Mouse (Mus musculus): ENCODE data around the gene Iffo2. TPM values are rescaled to one million over a fixed set of nuclear protein-coding genes. Genes with fewer than 3 reads are reported as not detected.
A peak's percentile ranks its signal among the peaks of the same experiment; 100 is the strongest.

Gene Iffo2
- polyA plus RNA-seq, 1 experiment from 2014 or later, result 4.9 TPM

- Histone ChIP-seq H3K4me2 (peak overlapping the region; percentile 93), H3K4me3 (no peak overlapping the region)
- WGBS, result 68% methylated on average over 5 of the region's 5 CpGs
Measured at GRCm38 (mm10) chr4:139624116-139624489, 93.8 kb downstream of the Iffo2 start.

GRCm38 (mm10) chr4:139624706-139625105 is 94.4 kb downstream of the Iffo2 start:
- Histone ChIP-seq H3K9me3 (replicated peaks) (no peaks in the 10 kb centered on the region), H3K36me3 (0 out of 2 replicates have a peak, but pooled peaks cover 5% of the 10 kb centered on the region), H3K4me3 (no peak overlapping the region), H3K4me2 (no peak overlapping the region), H3K27ac (ENCODE audit: poor library complexity, severe bottlenecking) (no peak overlapping the region), H3K4me1 (replicated peaks) (peaks cover 19% of the 10 kb centered on the region), H3K9ac (peak overlapping the region; percentile 46; the same call in 1 of the 2 replicates), H3K27me3 (replicated peaks) (peaks cover 10% of the 10 kb centered on the region; the same call in 1 of the 2 replicates)
- ATAC-seq (ENCODE audit: insufficient number of reproducible peaks, low FRiP score), result no peak
- WGBS, result 71% methylated on average over 10 of the region's 10 CpGs

More at GRCm38 (mm10) chr4:139624116-139624489, 93.8 kb downstream of the Iffo2 start:
- H3K9ac ChIP-seq, result peak overlapping the region; percentile 46; the same call in 1 of the 2 replicates
- 0 out of 2 replicates have a peak, but pooled peaks cover 5% of the 10 kb centered on the region for H3K36me3 ChIP-seq
- peaks cover 16% of the 10 kb centered on the region for H3K4me1 ChIP-seq (replicated peaks)
- H3K27ac ChIP-seq (ENCODE audit: poor library complexity, severe bottlenecking), result no peak overlapping the region
- H3K9me3 ChIP-seq (replicated peaks), result no peaks in the 10 kb centered on the region
- ATAC-seq (ENCODE audit: insufficient number of reproducible peaks, low FRiP score), result no peak
- peaks cover 8% of the 10 kb centered on the region; the same call in 1 of the 2 replicates for H3K27me3 ChIP-seq (replicated peaks)

- Histone ChIP-seq H3K4me2 (no peak overlapping the region), H3K27me3 (replicated peaks) (peaks cover 10% of the 10 kb centered on the region), H3K27ac (ENCODE audit: poor library complexity, severe bottlenecking) (no peak overlapping the region), H3K4me1 (replicated peaks) (peaks cover 24% of the 10 kb centered on the region), H3K36me3 (no peaks in the 10 kb centered on the region), H3K9ac (no peak overlapping the region), H3K4me3 (no peak overlapping the region), H3K9me3 (replicated peaks) (no peaks in the 10 kb centered on the region)
- no peak for ATAC-seq (ENCODE audit: insufficient number of reproducible peaks, low FRiP score)
- 90% methylated on average over 11 of the region's 11 CpGs for WGBS
Measured at GRCm38 (mm10) chr4:139627361-139627760, 97.0 kb downstream of the Iffo2 start.

- H3K27me3 ChIP-seq (replicated peaks), result peaks cover 7% of the 10 kb centered on the region; the same call in 1 of the 2 replicates
- H3K36me3 ChIP-seq, result no peaks in the 10 kb centered on the region
- WGBS, result 60% methylated on average over 10 of the region's 10 CpGs
- H3K4me2 ChIP-seq, result no peak overlapping the region
- no peaks in the 10 kb centered on the region for H3K9me3 ChIP-seq (replicated peaks)
- H3K4me3 ChIP-seq, result no peak overlapping the region
- no peak overlapping the region for H3K9ac ChIP-seq
- peaks cover 15% of the 10 kb centered on the region; the same call in 1 of the 2 replicates for H3K4me1 ChIP-seq (replicated peaks)
- H3K27ac ChIP-seq (ENCODE audit: poor library complexity, severe bottlenecking), result no peak overlapping the region
- ATAC-seq (ENCODE audit: insufficient number of reproducible peaks, low FRiP score), result no peak
Measured at GRCm38 (mm10) chr4:139630171-139630570, 99.8 kb downstream of the Iffo2 start.

- peaks cover 7% of the 10 kb centered on the region; the same call in 1 of the 2 replicates for H3K27me3 ChIP-seq (replicated peaks)
- no peaks in the 10 kb centered on the region for H3K36me3 ChIP-seq
- peaks cover 15% of the 10 kb centered on the region; the same call in 1 of the 2 replicates for H3K4me1 ChIP-seq (replicated peaks)
- ATAC-seq (ENCODE audit: insufficient number of reproducible peaks, low FRiP score), result no peak
- 68% methylated on average over 5 of the region's 5 CpGs for WGBS
- H3K9me3 ChIP-seq (replicated peaks), result no peaks in the 10 kb centered on the region
- no peak overlapping the region for H3K27ac ChIP-seq (ENCODE audit: poor library complexity, severe bottlenecking)
- H3K4me3 ChIP-seq, result no peak overlapping the region
- no peak overlapping the region for H3K4me2 ChIP-seq
- H3K9ac ChIP-seq, result no peak overlapping the region
Measured at GRCm38 (mm10) chr4:139631141-139631540, 100.8 kb downstream of the Iffo2 start.

GRCm38 (mm10) chr4:139631569-139632253 is 101.4 kb downstream of the Iffo2 start:
- ATAC-seq (ENCODE audit: insufficient number of reproducible peaks, low FRiP score), result no peak

GRCm38 (mm10) chr4:139632254-139632580 is 101.9 kb downstream of the Iffo2 start:
- Histone ChIP-seq H3K36me3 (no peaks in the 10 kb centered on the region), H3K4me1 (replicated peaks) (peaks cover 15% of the 10 kb centered on the region; the same call in 1 of the 2 replicates), H3K4me3 (no peak overlapping the region), H3K9ac (no peak overlapping the region), H3K9me3 (replicated peaks) (no peaks in the 10 kb centered on the region), H3K4me2 (no peak overlapping the region), H3K27ac (ENCODE audit: poor library complexity, severe bottlenecking) (no peak overlapping the region), H3K27me3 (replicated peaks) (peaks cover 7% of the 10 kb centered on the region; the same call in 1 of the 2 replicates)
- 81% methylated on average over 10 of the region's 10 CpGs for WGBS
- ATAC-seq (ENCODE audit: insufficient number of reproducible peaks, low FRiP score), result no peak

More at GRCm38 (mm10) chr4:139631569-139632253, 101.4 kb downstream of the Iffo2 start:
- Histone ChIP-seq H3K9me3 (replicated peaks) (no peaks in the 10 kb centered on the region), H3K4me2 (no peak overlapping the region), H3K36me3 (no peaks in the 10 kb centered on the region), H3K27me3 (replicated peaks) (peaks cover 7% of the 10 kb centered on the region; the same call in 1 of the 2 replicates), H3K4me1 (replicated peaks) (peaks cover 15% of the 10 kb centered on the region; the same call in 1 of the 2 replicates), H3K27ac (ENCODE audit: poor library complexity, severe bottlenecking) (no peak overlapping the region), H3K9ac (no peak overlapping the region), H3K4me3 (no peak overlapping the region)
- WGBS, result 83% methylated on average over 7 of the region's 7 CpGs

GRCm38 (mm10) chr4:139636373-139636772 is 106.0 kb downstream of the Iffo2 start:
- no peak overlapping the region for H3K27ac ChIP-seq (ENCODE audit: poor library complexity, severe bottlenecking)
- no peak overlapping the region for H3K9ac ChIP-seq
- H3K4me1 ChIP-seq (replicated peaks), result peaks cover 8% of the 10 kb centered on the region
- H3K36me3 ChIP-seq, result 0 out of 2 replicates have a peak, but pooled peaks cover 3% of the 10 kb centered on the region
- H3K4me2 ChIP-seq, result no peak overlapping the region
- no peak overlapping the region for H3K4me3 ChIP-seq
- no peak for ATAC-seq (ENCODE audit: insufficient number of reproducible peaks, low FRiP score)
- peaks cover 21% of the 10 kb centered on the region for H3K27me3 ChIP-seq (replicated peaks)
- H3K9me3 ChIP-seq (replicated peaks), result no peaks in the 10 kb centered on the region
- 28% methylated on average over 7 of the region's 7 CpGs for WGBS

- H3K9ac ChIP-seq, result no peak overlapping the region
- peaks cover 17% of the 10 kb centered on the region for H3K4me1 ChIP-seq (replicated peaks)
- H3K9me3 ChIP-seq (replicated peaks), result no peaks in the 10 kb centered on the region
- H3K27me3 ChIP-seq (replicated peaks), result peaks cover 30% of the 10 kb centered on the region
- H3K4me2 ChIP-seq, result no peak overlapping the region
- H3K4me3 ChIP-seq, result no peak overlapping the region
- 0 out of 2 replicates have a peak, but pooled peaks cover 3% of the 10 kb centered on the region for H3K36me3 ChIP-seq
- ATAC-seq (ENCODE audit: insufficient number of reproducible peaks, low FRiP score), result no peak
- 84% methylated on average over 9 of the region's 9 CpGs for WGBS
- no peak overlapping the region for H3K27ac ChIP-seq (ENCODE audit: poor library complexity, severe bottlenecking)
Measured at GRCm38 (mm10) chr4:139637847-139638246, 107.5 kb downstream of the Iffo2 start.

GRCm38 (mm10) chr4:139638356-139638755 is 108.0 kb downstream of the Iffo2 start:
- H3K9ac ChIP-seq, result no peak overlapping the region
- WGBS, result 89% methylated on average over 16 of the region's 16 CpGs
- peaks cover 17% of the 10 kb centered on the region for H3K4me1 ChIP-seq (replicated peaks)
- peaks cover 36% of the 10 kb centered on the region for H3K27me3 ChIP-seq (replicated peaks)
- 0 out of 2 replicates have a peak, but pooled peaks cover 3% of the 10 kb centered on the region for H3K36me3 ChIP-seq
- no peak overlapping the region for H3K4me3 ChIP-seq
- H3K4me2 ChIP-seq, result no peak overlapping the region
- H3K27ac ChIP-seq (ENCODE audit: poor library complexity, severe bottlenecking), result no peak overlapping the region
- no peaks in the 10 kb centered on the region for H3K9me3 ChIP-seq (replicated peaks)
- no peak for ATAC-seq (ENCODE audit: insufficient number of reproducible peaks, low FRiP score)

GRCm38 (mm10) chr4:139639801-139640200 is 109.5 kb downstream of the Iffo2 start:
- peaks cover 44% of the 10 kb centered on the region for H3K27me3 ChIP-seq (replicated peaks)
- H3K4me3 ChIP-seq, result no peak overlapping the region
- no peaks in the 10 kb centered on the region for H3K9me3 ChIP-seq (replicated peaks)
- no peak overlapping the region for H3K9ac ChIP-seq
- 64% methylated on average over 12 of the region's 12 CpGs for WGBS
- ATAC-seq (ENCODE audit: insufficient number of reproducible peaks, low FRiP score), result no peak
- no peak overlapping the region for H3K27ac ChIP-seq (ENCODE audit: poor library complexity, severe bottlenecking)
- peaks cover 17% of the 10 kb centered on the region for H3K4me1 ChIP-seq (replicated peaks)
- no peak overlapping the region for H3K4me2 ChIP-seq
- H3K36me3 ChIP-seq, result 0 out of 2 replicates have a peak, but pooled peaks cover 3% of the 10 kb centered on the region

Data from heart, embryonic 12.5 days (tissue).